Mouse (Mus musculus) cortical plate, adult 2 months (tissue): ENCODE data around the gene Arhgap22. TPM values are rescaled to one million over a fixed set of nuclear protein-coding genes. Genes with fewer than 3 reads are reported as not detected.

Source experiments
- H3K27ac ChIP-seq: fragments of 200-500 bp; 2 replicates; pipeline ENCODE4 v1.5.1; 2012; ENCODE audit warnings: low read length, control low read depth, inconsistent platforms; ENCODE audit not compliant: insufficient read depth
- H3K4me1 ChIP-seq: fragments of 200-500 bp; 2 replicates; pipeline ENCODE4 v1.6.1; 2011; ENCODE audit warnings: low read length; ENCODE audit not compliant: control insufficient read depth, insufficient read depth
- H3K4me3 ChIP-seq: fragments of 200-500 bp; 2 replicates; pipeline ENCODE4 v1.5.1; 2011; ENCODE audit warnings: mild to moderate bottlenecking, low read length, control low read depth; ENCODE audit not compliant: insufficient read depth
- CTCF ChIP-seq: fragments of 200-500 bp; IDR thresholded peaks from 2 replicates; pipeline ENCODE4 v1.5.1; 2011; ENCODE audit warnings: mild to moderate bottlenecking, control low read depth, low read length; ENCODE audit not compliant: insufficient read depth; ENCODE audit errors: extremely low read depth
- POLR2A ChIP-seq: fragments of 200-500 bp; IDR thresholded peaks from 2 replicates; pipeline ENCODE4 v1.6.1; 2011; ENCODE audit warnings: mild to moderate bottlenecking, low read length, control low read depth; ENCODE audit not compliant: insufficient read depth; ENCODE audit errors: extremely low read depth
- polyA plus RNA-seq: library from polyadenylated mRNA; depleted of rRNA; stranded (reverse); fragments of >200 nt; gene quantifications from 2 replicates; pipeline ENCODE4 v1.2.3, GENCODE M21; 2012

Arhgap22 gene
- polyA plus RNA-seq, 1 experiment, result 9.1 TPM

- Histone ChIP-seq H3K4me1 (peaks cover 1% of the 10 kb centered on the region; the same call in 1 of the 2 replicates), H3K27ac (no peak overlapping the region), H3K4me3 (no peak overlapping the region)
- no peak for TF ChIP-seq POLR2A
- no peak for TF ChIP-seq CTCF
Measured at GRCm38 (mm10) chr14:33317946-33318345, 104.1 kb downstream of the Arhgap22 start.

- peaks cover 1% of the 10 kb centered on the region; the same call in 1 of the 2 replicates for H3K4me1 ChIP-seq
- H3K4me3 ChIP-seq, result peak overlapping the region; percentile 44
- no peak overlapping the region for H3K27ac ChIP-seq
- no peak for TF ChIP-seq POLR2A
- TF ChIP-seq CTCF, result peak; percentile 33; the same call in 1 of the 2 replicates
Measured at GRCm38 (mm10) chr14:33319541-33320521, 106.0 kb downstream of the Arhgap22 start.

- Histone ChIP-seq H3K27ac (no peak overlapping the region), H3K4me1 (peaks cover 1% of the 10 kb centered on the region; the same call in 1 of the 2 replicates), H3K4me3 (no peak overlapping the region)
- TF ChIP-seq POLR2A (no peak), CTCF (no peak)
Measured at GRCm38 (mm10) chr14:33320856-33321255, 107.0 kb downstream of the Arhgap22 start.

GRCm38 (mm10) chr14:33322661-33323088, 108.8 kb downstream of the Arhgap22 start:
- H3K4me1 ChIP-seq, result peaks cover 1% of the 10 kb centered on the region; the same call in 1 of the 2 replicates
- H3K27ac ChIP-seq, result no peak overlapping the region
- TF ChIP-seq POLR2A, result no peak
- TF ChIP-seq CTCF, result peak; percentile 59
- no peak overlapping the region for H3K4me3 ChIP-seq

GRCm38 (mm10) chr14:33324556-33324955, 110.7 kb downstream of the Arhgap22 start:
- TF ChIP-seq CTCF, result no peak
- TF ChIP-seq POLR2A, result no peak
- Histone ChIP-seq H3K4me3 (no peak overlapping the region), H3K27ac (no peak overlapping the region), H3K4me1 (0 out of 2 replicates have a peak, but pooled peaks cover 3% of the 10 kb centered on the region)

- no peak overlapping the region for H3K27ac ChIP-seq
- H3K4me3 ChIP-seq, result no peak overlapping the region
- TF ChIP-seq POLR2A (no peak), CTCF (no peak)
- H3K4me1 ChIP-seq, result 0 out of 2 replicates have a peak, but pooled peaks cover 1% of the 10 kb centered on the region
Measured at GRCm38 (mm10) chr14:33328369-33328768, 114.5 kb downstream of the Arhgap22 start.

- H3K4me3 ChIP-seq, result no peak overlapping the region
- 0 out of 2 replicates have a peak, but pooled peaks cover 1% of the 10 kb centered on the region for H3K4me1 ChIP-seq
- no peak for TF ChIP-seq POLR2A
- no peak for TF ChIP-seq CTCF
- H3K27ac ChIP-seq, result no peak overlapping the region
Measured at GRCm38 (mm10) chr14:33329297-33329805, 115.5 kb downstream of the Arhgap22 start.

- H3K27ac ChIP-seq, result no peak overlapping the region
- H3K4me3 ChIP-seq, result no peak overlapping the region
- 0 out of 2 replicates have a peak, but pooled peaks cover 1% of the 10 kb centered on the region for H3K4me1 ChIP-seq
- TF ChIP-seq CTCF (no peak), POLR2A (no peak)
Measured at GRCm38 (mm10) chr14:33330986-33331385, 117.2 kb downstream of the Arhgap22 start.

- H3K4me1 ChIP-seq, result 0 out of 2 replicates have a peak, but pooled peaks cover 1% of the 10 kb centered on the region
- TF ChIP-seq POLR2A (no peak), CTCF (no peak)
- no peak overlapping the region for H3K4me3 ChIP-seq
- H3K27ac ChIP-seq, result no peak overlapping the region
Measured at GRCm38 (mm10) chr14:33331627-33332026, 117.8 kb downstream of the Arhgap22 start.

GRCm38 (mm10) chr14:33333833-33334232, 120.0 kb downstream of the Arhgap22 start:
- TF ChIP-seq CTCF (peak; percentile 60), POLR2A (no peak)
- Histone ChIP-seq H3K4me3 (no peak overlapping the region), H3K27ac (no peak overlapping the region), H3K4me1 (0 out of 2 replicates have a peak, but pooled peaks cover 1% of the 10 kb centered on the region)
